Mouse (Mus musculus): Measurements from ENCODE around the gene Stk32b. TPM values are rescaled to one million over a fixed set of nuclear protein-coding genes. Genes with fewer than 3 reads are reported as not detected.

The Stk32b gene
- polyA plus RNA-seq, 1 experiment from 2014 or later: 4.5 TPM

DNA sequence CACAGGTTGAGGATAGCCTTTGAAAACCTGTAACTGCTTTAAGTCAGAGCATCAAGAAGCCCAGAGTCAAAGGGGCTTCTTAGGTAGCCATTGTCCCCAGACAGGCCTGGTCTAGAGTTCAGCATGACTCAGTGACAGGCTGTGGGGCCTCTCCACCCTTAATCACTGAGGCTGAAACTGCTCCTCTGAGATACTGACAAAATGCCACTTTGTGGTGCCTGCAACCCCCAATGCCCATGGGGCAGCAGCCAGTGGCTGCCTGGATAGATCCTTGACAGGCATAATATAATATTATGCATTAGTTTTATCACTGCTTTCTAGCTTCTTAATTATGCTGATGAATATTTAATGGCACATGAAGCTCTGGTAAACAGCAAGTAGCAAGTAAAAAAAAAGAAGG, 289.8 kb downstream of the Stk32b start:
- Histone ChIP-seq H3K4me1 (no peaks in the 10 kb centered on the region), H3K36me3 (peaks cover 35% of the 10 kb centered on the region), H3K4me3 (no peak overlapping the region), H3K4me2 (no peak overlapping the region), H3K9ac (no peak overlapping the region), H3K9me3 (no peaks in the 10 kb centered on the region), H3K27ac (no peak overlapping the region), H3K27me3 (no peaks in the 10 kb centered on the region)
- ATAC-seq (ENCODE audit: insufficient number of reproducible peaks, low FRiP score, low TSS enrichment, low read depth): no peak

DNA sequence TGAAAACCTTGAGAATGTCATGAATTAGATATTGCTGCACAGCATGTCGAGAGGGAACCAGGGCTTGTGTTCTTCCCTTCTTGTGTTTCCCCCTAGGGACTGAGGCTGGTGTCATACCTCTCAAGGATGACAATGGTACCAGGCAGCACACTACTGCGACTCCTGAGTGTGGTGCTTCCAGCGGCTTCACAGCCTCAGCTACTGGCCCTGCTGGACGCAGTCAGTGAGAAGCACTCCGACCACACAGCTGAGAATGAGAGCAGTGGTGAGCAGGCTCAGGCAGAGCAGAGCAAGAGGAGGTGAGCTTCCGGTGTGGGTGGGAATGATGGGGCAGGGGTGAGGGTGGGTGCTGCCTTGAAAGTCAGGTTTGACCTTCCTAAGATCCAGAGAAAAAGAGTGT, 297.9 kb downstream of the Stk32b start:
- Histone ChIP-seq H3K4me2 (no peak overlapping the region), H3K4me1 (no peaks in the 10 kb centered on the region), H3K36me3 (peaks cover 56% of the 10 kb centered on the region), H3K27ac (no peak overlapping the region), H3K27me3 (no peaks in the 10 kb centered on the region), H3K9me3 (no peaks in the 10 kb centered on the region), H3K4me3 (no peak overlapping the region), H3K9ac (no peak overlapping the region)
- ATAC-seq (ENCODE audit: insufficient number of reproducible peaks, low FRiP score, low TSS enrichment, low read depth): no peak
- WGBS: 86% methylated on average over 6 of the region's 6 CpGs

Other genes starting within 250 kb of the Stk32b start
- 78.7 and 87.1 TPM in 2 replicates for gene Cytl1, start 18.3 kb upstream of the Stk32b start, polyA plus RNA-seq (2015; fragmentation: Nextera tagmentation; extraction: Ambion mirVana)
- 137 and 155 TPM in 2 replicates for gene Msx1, start 107.4 kb upstream of the Stk32b start, polyA plus RNA-seq (2015; fragmentation: Nextera tagmentation; extraction: Ambion mirVana)